Mouse (Mus musculus): Measurements from ENCODE around the gene Pcsk6. TPM values are rescaled to one million over a fixed set of nuclear protein-coding genes. Genes with fewer than 3 reads are reported as not detected.

Gene Pcsk6
- polyA plus RNA-seq, 1 experiment from 2014 or later = 2.9 TPM

DNA sequence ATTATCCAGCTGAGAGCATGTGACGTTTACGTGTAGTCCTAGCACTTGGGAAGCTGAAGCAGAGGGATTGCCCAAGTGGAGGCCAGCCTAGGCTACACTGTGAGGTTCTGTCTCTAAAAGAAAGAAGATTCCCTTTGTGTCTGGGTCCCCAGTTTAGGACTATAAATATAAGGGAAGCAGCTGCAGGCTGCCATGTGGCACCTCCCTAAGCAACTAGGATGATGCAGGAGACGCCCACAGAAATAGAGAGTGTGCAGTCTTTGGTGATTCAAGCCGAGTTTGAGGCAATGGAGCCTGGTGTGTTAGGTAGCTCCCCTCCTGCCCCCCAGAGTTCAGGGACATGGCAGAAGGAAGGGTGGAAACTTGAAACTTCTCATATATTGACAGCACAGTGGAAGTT is 226.1 kb downstream of the Pcsk6 start:
- Histone ChIP-seq H3K4me3 (replicated peaks) (no peak overlapping the region), H3K4me2 (no peak overlapping the region), H3K9me3 (replicated peaks) (no peaks in the 10 kb centered on the region), H3K36me3 (peaks cover 95% of the 10 kb centered on the region), H3K27me3 (no peaks in the 10 kb centered on the region), H3K4me1 (peaks cover 7% of the 10 kb centered on the region; the same call in 1 of the 2 replicates), H3K9ac (no peak overlapping the region), H3K27ac (no peak overlapping the region)
- no peak for ATAC-seq (replicated peaks; ENCODE audit: low FRiP score)
- WGBS = 89% methylated on average over 4 of the region's 4 CpGs

DNA sequence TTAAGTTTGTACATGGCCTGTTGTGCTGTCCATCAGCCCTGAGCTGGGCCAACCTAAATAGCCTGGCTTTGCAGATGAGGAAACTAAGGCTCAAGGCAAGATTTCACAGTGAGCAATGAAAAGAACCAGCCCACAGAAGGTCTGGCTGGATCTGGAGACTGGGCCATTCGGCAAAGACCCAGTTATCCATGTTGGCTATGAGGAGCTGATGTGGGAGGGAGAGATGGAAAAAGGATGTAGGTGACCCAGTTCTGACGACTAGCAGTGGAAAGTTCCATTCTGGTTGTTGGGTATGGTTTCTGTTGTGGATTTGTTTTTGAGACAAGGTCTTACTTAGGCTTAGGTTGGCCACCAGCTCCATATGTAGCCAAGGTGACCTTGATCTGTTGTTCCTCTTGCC is 226.5 kb downstream of the Pcsk6 start:
- peaks cover 91% of the 10 kb centered on the region for H3K36me3 ChIP-seq
- H3K4me3 ChIP-seq (replicated peaks) = no peak overlapping the region
- peaks cover 7% of the 10 kb centered on the region; the same call in 1 of the 2 replicates for H3K4me1 ChIP-seq
- 86% methylated on average over 2 of the region's 2 CpGs for WGBS
- no peaks in the 10 kb centered on the region for H3K9me3 ChIP-seq (replicated peaks)
- H3K4me2 ChIP-seq = no peak overlapping the region
- H3K27me3 ChIP-seq = no peaks in the 10 kb centered on the region
- ATAC-seq (replicated peaks; ENCODE audit: low FRiP score) = no peak
- no peak overlapping the region for H3K9ac ChIP-seq
- no peak overlapping the region for H3K27ac ChIP-seq

DNA sequence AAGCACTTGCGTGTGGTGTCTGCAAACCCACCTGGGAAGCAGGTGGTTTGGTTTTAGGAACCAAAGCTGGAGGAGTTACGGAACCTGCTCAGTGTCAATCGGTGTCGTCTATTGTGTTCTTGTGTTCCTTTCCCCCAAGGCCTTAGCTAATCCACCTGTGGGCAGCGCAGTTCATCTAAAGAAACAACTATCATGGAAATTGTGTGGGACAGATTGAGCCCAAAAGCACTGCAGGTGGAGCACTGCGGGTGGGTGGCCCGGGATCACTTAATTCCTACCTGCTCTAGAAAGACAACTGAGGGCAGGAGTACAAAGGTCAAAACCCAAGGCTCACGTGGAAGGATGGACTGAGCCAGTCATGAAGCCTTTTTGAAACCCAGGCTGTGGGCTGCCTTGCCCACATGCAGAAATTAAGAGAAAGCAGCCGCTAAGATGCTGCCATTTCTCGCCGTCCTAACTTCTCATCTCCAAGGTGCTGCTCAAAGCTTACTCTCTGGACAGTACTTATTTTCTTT is 229.2 kb downstream of the Pcsk6 start:
- Histone ChIP-seq H3K4me2 (no peak overlapping the region), H3K27me3 (no peaks in the 10 kb centered on the region), H3K4me1 (no peaks in the 10 kb centered on the region), H3K9me3 (replicated peaks) (no peaks in the 10 kb centered on the region), H3K9ac (no peak overlapping the region), H3K27ac (no peak overlapping the region), H3K36me3 (peaks cover 66% of the 10 kb centered on the region), H3K4me3 (replicated peaks) (no peak overlapping the region)
- 88% methylated on average over 11 of the region's 11 CpGs for WGBS
- no peak for ATAC-seq (replicated peaks; ENCODE audit: low FRiP score)

DNA sequence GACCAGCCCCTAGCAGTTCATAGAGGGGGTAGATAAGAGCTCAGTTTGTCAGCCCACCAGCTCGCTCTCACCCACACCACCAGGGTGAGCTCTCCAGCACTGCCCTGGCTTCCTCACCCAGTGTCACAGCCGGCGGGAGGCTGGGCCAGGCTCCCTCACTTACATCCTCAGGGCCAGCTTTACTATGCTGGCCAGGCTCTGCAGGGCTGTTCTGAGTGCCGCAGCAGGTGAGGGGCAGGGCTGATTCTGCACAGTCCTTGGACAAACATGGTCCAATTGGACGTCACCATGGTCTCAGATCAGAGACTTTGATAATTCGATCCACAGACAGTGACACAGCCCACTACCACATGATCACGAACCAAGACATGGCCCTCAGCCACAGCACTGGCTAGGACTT is 230.0 kb downstream of the Pcsk6 start:
- 75% methylated on average over 7 of the region's 7 CpGs for WGBS
- ATAC-seq (replicated peaks; ENCODE audit: low FRiP score) = no peak; the same call in 1 of the 2 replicates

DNA sequence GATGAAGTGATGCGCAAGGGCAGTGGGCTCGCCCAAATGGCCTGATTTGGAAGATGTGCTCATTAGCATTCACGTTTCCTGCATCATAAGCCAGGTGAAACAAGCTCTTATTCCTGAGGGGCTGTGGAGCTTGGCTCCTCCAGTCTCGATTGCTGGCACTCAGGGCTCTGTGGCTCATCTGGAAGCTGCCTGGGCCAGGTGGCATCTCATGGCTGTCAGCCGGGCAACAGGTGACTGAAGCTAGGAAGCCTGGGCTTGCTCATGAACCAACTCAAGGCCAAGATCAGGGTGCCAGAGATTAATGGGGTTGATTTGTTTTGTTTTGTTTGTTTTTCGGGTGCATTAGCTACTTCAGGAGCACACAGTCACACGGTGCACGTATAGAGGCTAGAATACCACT is 231.1 kb downstream of the Pcsk6 start:
- no peak overlapping the region for H3K27ac ChIP-seq
- no peaks in the 10 kb centered on the region for H3K9me3 ChIP-seq (replicated peaks)
- no peak overlapping the region for H3K9ac ChIP-seq
- peaks cover 47% of the 10 kb centered on the region for H3K36me3 ChIP-seq
- H3K4me3 ChIP-seq (replicated peaks) = no peak overlapping the region
- no peaks in the 10 kb centered on the region for H3K4me1 ChIP-seq
- no peak for ATAC-seq (replicated peaks; ENCODE audit: low FRiP score)
- WGBS = 88% methylated on average over 8 of the region's 8 CpGs
- H3K27me3 ChIP-seq = no peaks in the 10 kb centered on the region
- H3K4me2 ChIP-seq = no peak overlapping the region

More for the DNA sequence above, 230.0 kb downstream of the Pcsk6 start:
- Histone ChIP-seq H3K36me3 (peaks cover 58% of the 10 kb centered on the region), H3K27ac (no peak overlapping the region), H3K4me3 (replicated peaks) (no peak overlapping the region), H3K9me3 (replicated peaks) (no peaks in the 10 kb centered on the region), H3K27me3 (no peaks in the 10 kb centered on the region), H3K4me2 (no peak overlapping the region), H3K4me1 (no peaks in the 10 kb centered on the region), H3K9ac (no peak overlapping the region)

DNA sequence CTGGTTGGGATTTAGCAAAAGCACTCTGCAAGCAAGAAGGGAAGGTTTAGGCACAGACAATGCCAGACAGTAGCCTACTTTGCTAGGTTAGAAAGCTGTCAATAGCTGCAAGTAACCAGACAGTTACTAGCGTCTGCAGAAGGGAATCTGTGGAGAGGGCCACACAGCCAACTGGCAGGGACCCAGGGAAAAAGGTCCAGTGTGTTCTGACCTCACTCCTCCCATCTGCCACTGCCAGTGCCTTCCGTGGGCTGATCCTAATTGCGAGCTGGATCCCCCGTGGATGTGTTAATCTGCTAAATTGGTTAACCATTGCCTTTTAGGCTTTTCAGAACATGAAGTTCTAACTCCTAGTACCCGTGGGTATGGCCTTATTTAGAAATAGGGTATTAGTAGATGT is 232.6 kb downstream of the Pcsk6 start:
- Histone ChIP-seq H3K27ac (no peak overlapping the region), H3K9me3 (replicated peaks) (no peaks in the 10 kb centered on the region), H3K4me2 (no peak overlapping the region), H3K4me3 (replicated peaks) (no peak overlapping the region), H3K36me3 (peaks cover 32% of the 10 kb centered on the region), H3K27me3 (no peaks in the 10 kb centered on the region), H3K4me1 (no peaks in the 10 kb centered on the region), H3K9ac (no peak overlapping the region)
- 79% methylated on average over 5 of the region's 5 CpGs for WGBS
- ATAC-seq (replicated peaks; ENCODE audit: low FRiP score) = no peak

DNA sequence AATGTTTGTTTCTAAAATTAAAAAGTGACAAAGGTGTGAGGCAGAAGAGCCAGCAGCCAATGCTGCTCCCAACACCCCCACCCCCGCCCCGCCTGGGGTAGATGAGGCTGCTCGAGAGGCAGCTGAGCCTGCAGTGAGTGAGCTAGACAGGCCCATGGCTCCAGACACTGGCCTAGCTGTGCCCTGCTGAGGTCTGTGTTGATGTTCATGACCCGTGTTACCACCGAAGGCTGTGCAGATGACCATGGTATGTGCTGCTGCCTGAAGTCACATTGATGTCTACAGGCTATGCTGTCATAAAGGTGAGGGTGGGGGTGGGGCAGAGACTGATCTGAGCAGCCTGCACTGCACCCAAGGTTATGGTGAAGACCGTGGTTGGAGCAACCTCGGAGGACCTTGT is 237.3 kb downstream of the Pcsk6 start:
- WGBS = 88% methylated on average over 7 of the region's 7 CpGs
- H3K4me3 ChIP-seq (replicated peaks) = no peak overlapping the region
- H3K9ac ChIP-seq = no peak overlapping the region
- no peak overlapping the region for H3K27ac ChIP-seq
- H3K27me3 ChIP-seq = 0 out of 2 replicates have a peak, but pooled peaks cover 2% of the 10 kb centered on the region
- no peak for ATAC-seq (replicated peaks; ENCODE audit: low FRiP score)
- H3K36me3 ChIP-seq = 0 out of 2 replicates have a peak, but pooled peaks cover 2% of the 10 kb centered on the region
- no peaks in the 10 kb centered on the region for H3K9me3 ChIP-seq (replicated peaks)
- no peaks in the 10 kb centered on the region for H3K4me1 ChIP-seq
- no peak overlapping the region for H3K4me2 ChIP-seq

Other genes with a start within 250 kb of the Pcsk6 start
- 10.3 and 11.1 TPM in 2 replicates for gene Tarsl2, start 216.8 kb upstream of the Pcsk6 start, polyA plus RNA-seq (2015; fragmentation: Nextera tagmentation; extraction: Ambion mirVana)
- 88.1 and 89.8 TPM in 2 replicates for gene Tm2d3, start 170.6 kb upstream of the Pcsk6 start, polyA plus RNA-seq (2015; fragmentation: Nextera tagmentation; extraction: Ambion mirVana)
- gene Gm45213, start 181.9 kb downstream of the Pcsk6 start, polyA plus RNA-seq (2015; fragmentation: Nextera tagmentation; extraction: Ambion mirVana) = not detected in 2 replicates
- 184 and 190 TPM in 2 replicates for gene Snrpa1, start 197.3 kb downstream of the Pcsk6 start, polyA plus RNA-seq (2015; fragmentation: Nextera tagmentation; extraction: Ambion mirVana)
- gene Selenos, start 217.9 kb downstream of the Pcsk6 start, polyA plus RNA-seq (2015; fragmentation: Nextera tagmentation; extraction: Ambion mirVana) = 107 and 117 TPM in 2 replicates
- gene Chsy1, start 247.8 kb downstream of the Pcsk6 start, polyA plus RNA-seq (2015; fragmentation: Nextera tagmentation; extraction: Ambion mirVana) = 15.8 and 16.1 TPM in 2 replicates